Mouse (Mus musculus): Measurements from ENCODE around the gene Cyp4a32. TPM values are rescaled to one million over a fixed set of nuclear protein-coding genes. Genes with fewer than 3 reads are reported as not detected.
"Not testable (repeated sequence)": the region's sequence is repeated elsewhere in the genome, so short reads cannot be mapped to it uniquely, and the experiment has no call there.

Gene Cyp4a32
- polyA plus RNA-seq, 1 experiment from 2014 or later, result not detected

DNA sequence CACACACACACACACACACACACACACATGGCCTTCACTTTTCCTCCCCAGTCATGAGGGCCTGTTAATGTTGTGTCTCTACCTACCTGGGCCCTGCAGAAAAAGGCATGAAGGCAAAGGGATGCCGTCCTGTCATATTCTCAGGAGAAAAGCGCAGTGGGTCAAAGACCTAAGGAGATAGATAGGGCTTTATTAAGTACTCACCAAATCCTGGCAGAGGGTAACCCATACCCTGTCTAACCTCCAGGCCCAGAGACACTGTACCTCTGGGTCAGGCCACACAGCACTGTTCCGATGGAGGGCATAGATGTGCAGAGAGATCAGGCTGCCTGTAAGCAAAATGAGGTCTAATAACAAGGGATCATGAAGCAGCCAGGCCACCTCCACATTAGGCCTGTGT is 24.8 kb downstream of the Cyp4a32 start:
- not testable (repeated sequence) for H3K4me3 ChIP-seq; ATAC-seq (ENCODE audit: low FRiP score); H3K9ac ChIP-seq; H3K4me2 ChIP-seq; H3K36me3 ChIP-seq; H3K27ac ChIP-seq; H3K9me3 ChIP-seq; H3K27me3 ChIP-seq; H3K4me1 ChIP-seq (replicated peaks)
- 98% methylated on average over 3 of the region's 3 CpGs for WGBS

DNA sequence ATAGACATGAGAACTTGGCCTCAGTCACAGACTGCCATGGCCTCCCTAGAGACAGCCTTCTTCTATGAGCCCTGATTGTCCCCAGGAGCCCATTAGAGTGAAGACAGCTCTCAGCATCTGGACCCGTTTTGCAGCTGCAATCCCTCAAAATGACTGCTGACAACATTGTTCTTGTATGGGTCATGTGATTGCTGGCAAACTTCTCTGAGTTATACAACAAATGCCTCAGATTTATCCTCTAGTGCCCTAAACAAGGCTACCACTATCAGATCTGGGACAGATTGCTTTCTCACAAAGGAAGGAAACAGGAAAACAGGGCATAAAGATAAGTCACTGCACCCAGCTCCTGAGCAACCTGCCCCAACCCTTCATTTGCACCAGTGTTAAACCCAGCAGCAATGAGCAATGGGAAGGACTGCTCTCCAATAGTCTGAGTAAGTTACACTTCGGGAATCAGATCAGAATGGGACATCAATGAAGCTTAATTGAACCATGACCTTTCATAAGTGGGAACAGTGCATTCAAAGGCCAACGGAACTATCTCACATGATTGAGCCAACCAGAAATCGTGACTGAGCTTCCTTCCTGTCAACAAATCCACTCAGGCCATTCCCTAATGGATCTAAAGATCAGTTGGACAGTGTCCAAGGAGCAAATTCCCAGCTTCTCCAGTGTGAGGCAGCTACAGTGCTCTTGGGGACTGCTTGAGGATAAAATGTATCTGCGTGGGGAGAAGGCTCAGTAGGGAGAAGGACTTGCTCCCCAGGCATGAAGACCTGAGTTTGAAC is 42.4 kb downstream of the Cyp4a32 start:
- 78% methylated on average over 5 of the region's 5 CpGs for WGBS
- ATAC-seq (ENCODE audit: low FRiP score), result no peak
- H3K4me1 ChIP-seq (replicated peaks), result no peaks in the 10 kb centered on the region
- H3K9ac ChIP-seq, result no peak overlapping the region
- H3K4me2 ChIP-seq, result no peak overlapping the region
- H3K27me3 ChIP-seq, result no peaks in the 10 kb centered on the region
- H3K36me3 ChIP-seq, result no peaks in the 10 kb centered on the region
- no peaks in the 10 kb centered on the region for H3K9me3 ChIP-seq
- no peak overlapping the region for H3K27ac ChIP-seq
- H3K4me3 ChIP-seq, result no peak overlapping the region

DNA sequence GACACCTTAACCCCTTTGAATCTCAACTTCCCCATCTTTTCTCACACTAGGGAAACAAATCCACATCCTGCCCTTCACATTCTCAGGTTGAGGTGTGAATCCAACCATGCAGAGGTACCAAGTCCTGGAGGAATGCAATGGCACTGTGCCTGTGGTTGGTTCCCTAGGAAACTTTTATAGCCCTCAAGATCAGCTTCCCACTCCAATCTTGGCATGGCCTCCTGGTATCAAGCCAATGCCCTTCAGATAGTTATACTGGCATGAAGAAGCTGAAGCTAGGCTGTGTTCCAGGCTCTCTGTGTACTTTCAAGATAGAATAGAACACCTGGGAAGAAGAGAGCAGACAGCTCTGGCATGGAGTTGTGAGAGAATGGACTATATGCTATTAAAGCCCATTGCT is 44.6 kb downstream of the Cyp4a32 start:
- no peak overlapping the region for H3K27ac ChIP-seq
- no peaks in the 10 kb centered on the region for H3K4me1 ChIP-seq (replicated peaks)
- H3K4me2 ChIP-seq, result no peak overlapping the region
- H3K36me3 ChIP-seq, result no peaks in the 10 kb centered on the region
- H3K27me3 ChIP-seq, result no peaks in the 10 kb centered on the region
- H3K4me3 ChIP-seq, result no peak overlapping the region
- no peak for ATAC-seq (ENCODE audit: low FRiP score)
- H3K9ac ChIP-seq, result no peak overlapping the region
- no peaks in the 10 kb centered on the region for H3K9me3 ChIP-seq

DNA sequence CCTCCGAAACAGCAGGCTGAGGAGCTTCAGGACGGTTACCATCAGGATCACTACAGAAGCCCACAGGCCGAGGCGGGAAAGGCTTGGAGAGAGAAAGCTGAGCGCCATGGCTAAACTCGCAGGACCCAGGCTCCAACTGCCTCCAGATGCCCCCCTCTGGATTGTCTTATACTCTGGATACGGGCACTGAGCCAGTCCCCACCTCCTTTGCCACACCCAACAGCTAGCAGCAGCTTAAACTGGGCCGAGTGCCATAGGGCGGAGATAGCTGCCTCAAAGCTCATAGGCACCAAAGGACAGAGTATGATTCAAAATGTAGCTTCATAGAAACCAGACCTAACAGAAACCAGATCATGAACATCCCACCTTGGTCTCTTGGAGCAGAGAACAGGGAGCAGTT is 46.8 kb downstream of the Cyp4a32 start, which contains the start of gene Cyp4b1:
TSS of gene Cyp4b1 (minus strand) at position 144 of the 400 bp plus-strand sequence.
- Histone ChIP-seq H3K36me3 (no peaks in the 10 kb centered on the region), H3K27me3 (no peaks in the 10 kb centered on the region), H3K4me3 (no peak within 1 kb of the TSS), H3K9ac (no peak within 1 kb of the TSS), H3K9me3 (no peaks in the 10 kb centered on the region), H3K4me1 (replicated peaks) (no peaks in the 10 kb centered on the region), H3K4me2 (no peak within 1 kb of the TSS), H3K27ac (no peak within 1 kb of the TSS)
- WGBS, result 88% methylated on average over 9 of the region's 9 CpGs
- no peak for ATAC-seq (ENCODE audit: low FRiP score)

DNA sequence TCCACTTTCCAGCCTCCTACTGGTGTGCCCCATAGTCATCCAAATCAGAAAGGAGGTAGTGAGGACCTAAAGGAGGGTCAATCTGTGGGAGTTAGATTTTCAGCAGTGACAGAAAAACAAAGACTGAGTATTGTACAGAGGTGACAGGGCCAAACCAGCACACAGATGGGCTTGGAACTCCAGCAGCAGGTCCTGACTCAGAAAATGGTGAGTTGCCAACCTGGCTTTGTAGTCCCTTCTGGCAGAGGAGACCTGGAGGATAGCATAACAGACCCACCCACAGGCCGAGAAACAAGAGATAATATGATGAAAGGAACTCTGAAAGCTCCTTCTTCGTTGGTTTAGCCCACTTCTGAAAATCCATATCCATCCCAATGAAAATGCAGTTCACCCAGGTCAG is 48.0 kb downstream of the Cyp4a32 start:
- no peaks in the 10 kb centered on the region for H3K9me3 ChIP-seq
- no peak overlapping the region for H3K27ac ChIP-seq
- H3K9ac ChIP-seq, result no peak overlapping the region
- no peaks in the 10 kb centered on the region for H3K36me3 ChIP-seq
- ATAC-seq (ENCODE audit: low FRiP score), result no peak
- H3K4me1 ChIP-seq (replicated peaks), result no peaks in the 10 kb centered on the region
- 75% methylated on average over 2 of the region's 2 CpGs for WGBS
- H3K4me3 ChIP-seq, result no peak overlapping the region
- H3K27me3 ChIP-seq, result no peaks in the 10 kb centered on the region
- no peak overlapping the region for H3K4me2 ChIP-seq

DNA sequence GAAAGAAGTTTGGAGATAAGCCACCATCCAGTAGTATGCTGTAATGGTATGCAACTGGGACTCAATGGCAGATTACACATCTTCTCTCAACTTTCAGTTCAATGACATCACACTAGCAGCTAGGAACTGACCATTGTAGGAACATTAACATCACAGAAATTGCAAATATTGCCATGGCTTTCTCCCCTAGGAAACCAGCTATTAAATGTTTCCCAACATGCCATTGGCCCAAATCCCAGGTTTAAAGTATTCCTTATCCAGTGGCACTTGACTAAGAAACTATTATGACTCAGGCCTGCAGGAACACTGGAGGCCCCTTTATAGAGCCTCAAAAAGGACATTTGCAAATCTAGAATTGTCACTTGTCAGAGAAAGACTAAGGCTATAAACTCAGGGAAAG is 48.6 kb downstream of the Cyp4a32 start:
- Histone ChIP-seq H3K9me3 (no peaks in the 10 kb centered on the region), H3K36me3 (no peaks in the 10 kb centered on the region), H3K4me1 (replicated peaks) (no peaks in the 10 kb centered on the region), H3K27me3 (no peaks in the 10 kb centered on the region), H3K9ac (no peak overlapping the region), H3K4me3 (no peak overlapping the region), H3K27ac (no peak overlapping the region), H3K4me2 (no peak overlapping the region)
- no peak for ATAC-seq (ENCODE audit: low FRiP score)

DNA sequence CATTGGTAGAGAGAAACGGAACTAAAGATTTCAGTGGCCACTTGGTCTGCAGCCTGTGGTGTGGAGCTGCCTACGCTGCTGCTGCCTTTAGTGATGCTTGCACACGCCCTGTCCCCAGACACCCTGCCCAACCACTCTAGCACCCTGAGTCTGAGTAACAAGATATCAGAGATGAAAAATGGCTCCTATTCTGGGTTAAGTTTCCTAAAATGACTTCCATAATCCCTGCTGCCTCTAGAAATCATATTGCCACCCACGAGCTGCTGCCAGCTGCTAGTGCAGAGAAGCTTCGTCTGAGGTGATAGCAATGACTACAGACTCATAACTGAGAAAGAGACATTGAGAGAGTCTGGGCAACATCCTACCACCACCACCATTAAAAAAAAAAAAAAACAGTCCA is 50.1 kb downstream of the Cyp4a32 start:
- Histone ChIP-seq H3K4me2 (no peak overlapping the region), H3K4me3 (no peak overlapping the region), H3K9ac (no peak overlapping the region), H3K36me3 (no peaks in the 10 kb centered on the region), H3K9me3 (no peaks in the 10 kb centered on the region), H3K4me1 (replicated peaks) (no peaks in the 10 kb centered on the region), H3K27me3 (no peaks in the 10 kb centered on the region), H3K27ac (no peak overlapping the region)
- ATAC-seq (ENCODE audit: low FRiP score), result no peak
- WGBS, result 87% methylated on average over 5 of the region's 5 CpGs

DNA sequence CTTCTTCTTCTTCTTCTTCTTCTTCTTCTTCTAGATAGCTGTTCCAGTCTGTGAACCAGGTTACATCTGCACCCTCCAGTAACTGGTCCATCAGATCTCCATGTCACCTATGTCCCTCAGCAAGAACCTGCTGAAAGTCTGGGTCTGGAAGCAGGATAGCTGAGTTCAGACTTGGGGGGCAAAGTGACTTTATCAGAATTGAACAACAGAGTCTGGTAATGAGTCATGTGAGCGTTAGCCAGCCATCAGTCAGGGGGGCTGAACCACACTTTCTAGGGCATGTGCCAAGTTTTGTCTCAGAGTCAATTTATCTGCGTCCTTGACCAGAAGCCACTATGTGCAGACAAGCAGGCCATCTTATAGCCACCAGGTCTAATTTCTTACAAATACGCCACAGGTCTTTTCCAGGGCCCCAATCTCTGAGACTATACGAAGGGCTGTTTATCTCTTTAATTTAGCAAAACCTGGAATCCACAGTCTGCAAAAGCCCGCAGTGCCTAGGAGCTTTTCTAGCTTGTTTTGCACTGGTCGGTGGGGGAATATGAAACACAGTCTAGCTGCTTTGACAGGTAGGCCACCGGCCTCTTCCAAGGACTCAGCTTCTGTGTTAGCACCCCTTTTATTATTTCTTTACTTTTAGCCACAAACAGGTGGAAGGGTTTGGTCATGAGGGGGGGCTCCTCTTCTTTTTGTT is 55.2 kb downstream of the Cyp4a32 start:
- not testable (repeated sequence) for H3K4me2 ChIP-seq; H3K4me3 ChIP-seq; H3K4me1 ChIP-seq (replicated peaks); H3K27me3 ChIP-seq; H3K9me3 ChIP-seq; H3K9ac ChIP-seq; H3K27ac ChIP-seq; ATAC-seq (ENCODE audit: low FRiP score); H3K36me3 ChIP-seq
- 94% methylated on average over 7 of the region's 7 CpGs for WGBS

DNA sequence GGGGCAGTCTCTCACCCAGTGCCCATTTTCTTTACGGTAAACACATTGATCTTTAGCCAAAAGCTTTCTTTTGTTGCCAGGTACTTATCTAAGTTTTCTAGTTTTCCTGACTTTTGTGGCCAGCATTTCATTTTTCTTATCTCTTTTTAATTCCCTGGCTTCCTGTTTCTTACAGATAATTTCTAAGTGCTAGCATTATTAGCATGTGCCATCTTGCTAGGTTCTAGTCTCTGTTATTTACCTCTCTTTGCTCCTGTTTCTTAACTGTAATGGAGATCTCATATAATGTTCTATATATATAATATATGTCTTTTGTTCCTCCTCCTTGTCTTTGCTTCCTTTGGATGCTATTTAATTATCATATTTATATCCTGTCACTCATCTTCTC is 55.8 kb downstream of the Cyp4a32 start:
- H3K27me3 ChIP-seq; H3K4me3 ChIP-seq; H3K27ac ChIP-seq; H3K36me3 ChIP-seq; H3K9me3 ChIP-seq; ATAC-seq (ENCODE audit: low FRiP score); H3K4me1 ChIP-seq (replicated peaks); H3K9ac ChIP-seq: not testable (repeated sequence)
- WGBS, result 96% methylated on average over 1 of the region's 1 CpGs
- peak overlapping the region; percentile 93 for H3K4me2 ChIP-seq

DNA sequence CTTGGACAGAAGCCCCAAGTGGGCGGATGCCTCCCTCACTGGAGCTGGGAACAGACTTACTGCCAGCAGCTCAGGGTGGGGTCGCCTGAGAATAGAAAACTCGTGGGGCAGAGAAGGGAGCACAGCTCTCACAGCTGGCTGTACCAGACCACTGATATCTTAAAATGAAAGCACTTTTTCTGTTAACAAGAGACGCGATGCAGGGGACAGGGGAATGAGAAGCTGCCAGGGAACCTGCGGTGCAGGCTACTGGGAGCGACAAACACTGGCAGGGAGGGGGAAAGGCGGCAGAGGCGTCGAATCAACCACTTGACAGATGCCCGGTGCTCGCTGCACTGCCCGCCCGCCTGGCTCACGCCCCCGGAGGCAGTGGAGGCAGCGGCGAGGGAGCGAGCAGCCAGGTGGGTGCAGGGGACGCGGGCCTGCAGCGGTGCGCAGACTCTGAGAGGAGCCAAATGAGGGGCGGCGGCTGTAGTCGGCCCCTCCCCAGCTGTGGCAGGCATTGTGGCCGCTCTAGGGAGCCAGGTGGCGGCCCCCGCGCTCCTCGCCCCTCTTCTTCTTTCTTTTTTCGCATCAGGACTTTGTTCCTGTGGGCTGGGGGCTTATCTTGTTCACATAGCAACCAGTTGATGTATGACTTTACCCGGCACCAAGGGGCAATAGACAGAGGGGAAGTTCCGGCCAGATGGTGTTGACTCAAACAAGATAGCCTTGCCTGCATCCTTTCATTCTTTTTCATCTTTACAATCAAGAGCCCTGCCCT is 56.5 kb downstream of the Cyp4a32 start:
- WGBS, result 3% methylated on average over 34 of the region's 34 CpGs
- Histone ChIP-seq H3K27ac (peak overlapping the region; percentile 23; the same call in 1 of the 2 replicates), H3K36me3 (no peaks in the 10 kb centered on the region), H3K9me3 (no peaks in the 10 kb centered on the region), H3K4me3 (peak overlapping the region; percentile 56), H3K9ac (peak overlapping the region; percentile 72), H3K4me1 (replicated peaks) (peaks cover 5% of the 10 kb centered on the region; the same call in 1 of the 2 replicates), H3K4me2 (peak overlapping the region; percentile 93), H3K27me3 (no peaks in the 10 kb centered on the region)
- peak; percentile 92 for ATAC-seq (ENCODE audit: low FRiP score)

DNA sequence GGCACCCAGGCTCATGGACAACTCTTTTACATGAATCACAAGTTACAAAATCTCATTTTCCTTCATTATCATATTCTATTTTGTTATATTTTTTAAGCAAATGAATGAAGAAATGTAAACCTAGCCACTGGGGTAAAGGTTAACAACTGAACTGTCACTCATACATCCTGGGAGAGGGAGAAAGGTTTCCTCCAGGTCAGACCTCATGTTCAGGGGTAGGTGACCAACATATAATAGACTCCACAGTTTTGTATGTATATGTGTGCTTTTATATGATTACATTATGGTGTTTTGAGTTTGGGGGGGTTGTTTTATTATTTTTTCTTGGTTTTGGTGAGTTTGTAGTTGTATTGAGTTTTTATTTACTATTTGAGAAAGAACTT is 57.1 kb downstream of the Cyp4a32 start:
- Histone ChIP-seq H3K36me3 (no peaks in the 10 kb centered on the region), H3K4me2 (peak overlapping the region; percentile 93), H3K4me3 (peak overlapping the region; percentile 56; the same call in 1 of the 2 replicates), H3K27ac (no peak overlapping the region), H3K27me3 (no peaks in the 10 kb centered on the region), H3K9me3 (no peaks in the 10 kb centered on the region), H3K9ac (no peak overlapping the region), H3K4me1 (replicated peaks) (peaks cover 5% of the 10 kb centered on the region; the same call in 1 of the 2 replicates)
- no peak for ATAC-seq (ENCODE audit: low FRiP score)

DNA sequence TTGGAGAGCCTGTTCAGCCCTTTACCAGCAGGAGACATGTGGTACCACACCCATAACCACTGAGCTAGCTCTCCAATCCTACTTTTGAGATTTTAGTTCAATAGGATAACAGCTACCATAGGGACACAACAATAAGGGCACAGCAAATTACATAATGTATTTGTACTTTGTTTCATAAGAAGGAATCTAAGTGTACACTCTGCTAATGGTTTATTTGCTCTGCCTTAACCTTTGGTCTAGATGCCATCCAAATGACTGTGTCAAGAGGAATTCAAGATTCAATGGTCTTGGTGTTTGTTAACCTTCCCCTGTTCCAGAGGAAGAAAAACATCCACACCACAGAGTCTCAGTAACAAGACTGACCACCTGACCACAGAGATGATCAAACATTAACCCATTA is 58.4 kb downstream of the Cyp4a32 start:
- Histone ChIP-seq H3K9me3 (no peaks in the 10 kb centered on the region), H3K4me3 (no peak overlapping the region), H3K4me2 (no peak overlapping the region), H3K36me3 (no peaks in the 10 kb centered on the region), H3K4me1 (replicated peaks) (peaks cover 5% of the 10 kb centered on the region; the same call in 1 of the 2 replicates), H3K27ac (no peak overlapping the region), H3K27me3 (no peaks in the 10 kb centered on the region), H3K9ac (no peak overlapping the region)
- no peak for ATAC-seq (ENCODE audit: low FRiP score)

Measured in hindbrain, embryonic 13.5 days (tissue).